In genomic region chr2:115813721-115814120, GRCm38 (mm10) we compare ENCODE assay signal across 13 mouse cellular contexts.
DNase-seq lines count a peak whose midpoint lies in the region; ATAC-seq and TF ChIP-seq lines count a peak whose summit lies in the region.
"Had no signal": no experiment of that assay in that cellular context is flagged by ENCODE, and none has a peak within 500 bp of the region (broad histone marks: within the 10 kb centered on the region; RNA-seq: fewer than 3 reads in every experiment).

No protein-coding gene starts in this region.

- peaks cover 19% of the 10 kb centered on the region for H3K4me1 ChIP-seq in heart, embryonic 13.5 days
- no peaks in the 10 kb centered on the region for H3K4me1 ChIP-seq in midbrain, postnatal 0 days (ENCODE audit: insufficient read depth, low read length)
- no peaks in the 10 kb centered on the region for H3K4me1 ChIP-seq in midbrain, embryonic 15.5 days
- H3K4me1 ChIP-seq in limb, embryonic 10.5 days: peaks cover 24% of the 10 kb centered on the region

- H3K27ac ChIP-seq in heart, embryonic 13.5 days (replicated peaks): peak overlapping the region; percentile 73
- H3K27ac ChIP-seq in midbrain, postnatal 0 days (ENCODE audit: low read depth, low read length): no peak overlapping the region
- H3K27ac ChIP-seq in midbrain, embryonic 15.5 days: no peak overlapping the region
- H3K27ac ChIP-seq in limb, embryonic 10.5 days: no peak overlapping the region

- no peaks in the 10 kb centered on the region for H3K36me3 ChIP-seq in heart, embryonic 13.5 days
- H3K36me3 ChIP-seq in midbrain, postnatal 0 days (ENCODE audit: insufficient read depth, low read length): no peaks in the 10 kb centered on the region
- H3K36me3 ChIP-seq in midbrain, embryonic 15.5 days (replicated peaks): no peaks in the 10 kb centered on the region
- H3K36me3 ChIP-seq in limb, embryonic 10.5 days: no peaks in the 10 kb centered on the region

- no peak for TF ChIP-seq CTCF in midbrain, postnatal 0 days (IDR thresholded peaks at IDR 0.05)

- H3K4me3 ChIP-seq in heart, embryonic 13.5 days: peak overlapping the region; percentile 22
- no peak overlapping the region for H3K4me3 ChIP-seq in midbrain, postnatal 0 days (ENCODE audit: low read depth, low read length)
- no peak overlapping the region for H3K4me3 ChIP-seq in midbrain, embryonic 15.5 days
- peak overlapping the region; percentile 39 for H3K4me3 ChIP-seq in limb, embryonic 10.5 days
- H3K4me3 ChIP-seq: erythroblast, embryonic 14.5 days had no signal

- 56% methylated on average over 6 of the region's 6 CpGs for WGBS in heart, embryonic 13.5 days
- WGBS in midbrain, postnatal 0 days: 67% methylated on average over 6 of the region's 6 CpGs
- 65% methylated on average over 6 of the region's 6 CpGs for WGBS in midbrain, embryonic 15.5 days
- 46% methylated on average over 6 of the region's 6 CpGs for whole genome bisulfite sequencing in limb, embryonic 10.5 days

- ATAC-seq in heart, embryonic 13.5 days (ENCODE audit: extremely low read depth, insufficient number of reproducible peaks, low FRiP score, low TSS enrichment): no peak
- no peak for ATAC-seq in midbrain, postnatal 0 days (ENCODE audit: low FRiP score)
- ATAC-seq in midbrain, embryonic 15.5 days (replicated peaks): no peak
- ATAC-seq: intestine, embryonic 16.5 days; liver, postnatal 0 days had no signal

- no peak overlapping the region for H3K9ac ChIP-seq in heart, embryonic 13.5 days
- H3K9ac ChIP-seq in midbrain, postnatal 0 days (replicated peaks; ENCODE audit: low read length, poor library complexity, severe bottlenecking): no peak overlapping the region
- H3K9ac ChIP-seq in midbrain, embryonic 15.5 days: no peak overlapping the region
- H3K9ac ChIP-seq: liver, postnatal 0 days had no signal

- peak overlapping the region; percentile 60 for H3K4me2 ChIP-seq in heart, embryonic 13.5 days
- no peak overlapping the region for H3K4me2 ChIP-seq in midbrain, postnatal 0 days (ENCODE audit: low read depth, low read length, poor library complexity, severe bottlenecking)
- H3K4me2 ChIP-seq in midbrain, embryonic 15.5 days: no peak overlapping the region

- no peaks in the 10 kb centered on the region for H3K9me3 ChIP-seq in heart, embryonic 13.5 days
- no peaks in the 10 kb centered on the region for H3K9me3 ChIP-seq in midbrain, postnatal 0 days (ENCODE audit: low read length)
- H3K9me3 ChIP-seq in midbrain, embryonic 15.5 days: no peaks in the 10 kb centered on the region
- no peaks in the 10 kb centered on the region for H3K9me3 ChIP-seq in limb, embryonic 10.5 days (replicated peaks)

- no peaks in the 10 kb centered on the region for H3K27me3 ChIP-seq in heart, embryonic 13.5 days (replicated peaks)
- H3K27me3 ChIP-seq in midbrain, postnatal 0 days (ENCODE audit: insufficient read depth, low read length): no peaks in the 10 kb centered on the region
- H3K27me3 ChIP-seq in midbrain, embryonic 15.5 days (replicated peaks): no peaks in the 10 kb centered on the region
- no peaks in the 10 kb centered on the region for H3K27me3 ChIP-seq in limb, embryonic 10.5 days (ENCODE audit: low read depth, poor library complexity, severe bottlenecking)

- DNase-seq in heart, adult 18-20 months: no peak
- peak; percentile 2 for DNase-seq in midbrain, postnatal 0 days (ENCODE audit: low spot score)
- no peak for DNase-seq in limb, embryonic 10.5 days (ENCODE audit: low spot score)
- no peak for DNase-seq in gastrocnemius, postnatal 10 days
- no peak for DNase-seq in right cerebral cortex, postnatal 10 days (ENCODE audit: low spot score in 2 of 2)
- no peak for DNase-seq in cerebellum, postnatal 36 days
- DNase-seq: gastrocnemius, postnatal 14 days; liver, postnatal 0 days; thymus, postnatal 14 days had no signal

Comparison
In these comparisons a context has a peak if more than half of its experiments do, and no peak if none do; other contexts are left out.
1. H3K4me3 ChIP-seq: peak in heart, embryonic 13.5 days (single experiment) and limb, embryonic 10.5 days (single experiment); none in midbrain, postnatal 0 days (single experiment) and midbrain, embryonic 15.5 days (single experiment).